Mouse (Mus musculus) MEL (cell line): ENCODE data around the gene Sphkap. TPM values are rescaled to one million over a fixed set of nuclear protein-coding genes. Genes with fewer than 3 reads are reported as not detected.

Experiments used
- DNase-seq: peaks from one replicate; pipeline ENCODE4 v3.0.0; 2011; ENCODE audit warnings: low read depth, low spot score
- H3K27ac ChIP-seq: 2 replicates; pipeline ENCODE4 v1.5.1; 2012; ENCODE audit warnings: low read depth, mild to moderate bottlenecking, control low read depth, low read length, moderate library complexity; ENCODE audit not compliant: control insufficient read depth
- H3K27me3 ChIP-seq, 2 experiments: fragments of 150-350 bp in 1 of 2; sonication (generic) in 1 of 2; 2 replicates each; pipeline ENCODE4 v1.6.1; 2012; ENCODE audit warnings: low read length in 2 of 2, mild to moderate bottlenecking in 2 of 2, improper control_type of control experiment in 1 of 2, moderate library complexity in 1 of 2; ENCODE audit not compliant: insufficient read depth in 2 of 2, control insufficient read depth in 1 of 2
- H3K36me3 ChIP-seq, 2 experiments: 2 replicates each; pipeline ENCODE4 v1.6.1; 2012 to 2014; ENCODE audit warnings: low read length in 2 of 2, improper control_type of control experiment in 1 of 2, inconsistent platforms in 1 of 2, mild to moderate bottlenecking in 1 of 2; ENCODE audit not compliant: insufficient read depth in 2 of 2, control insufficient read depth in 1 of 2
- H3K4me1 ChIP-seq, 2 experiments: fragments of 150-350 bp in 1 of 2; sonication (generic) in 1 of 2; 2 replicates each; pipeline ENCODE4 v1.6.1; 2012; ENCODE audit warnings: low read length in 2 of 2, improper control_type of control experiment in 1 of 2, mild to moderate bottlenecking in 1 of 2; ENCODE audit not compliant: insufficient read depth in 2 of 2, control insufficient read depth in 1 of 2
- H3K4me3 ChIP-seq, 2 experiments: fragments of 150-350 bp in 1 of 2; sonication (generic) in 1 of 2; 2 replicates each; pipeline ENCODE4 v1.5.1; 2012; ENCODE audit warnings: low read depth in 2 of 2, low read length in 2 of 2, mild to moderate bottlenecking in 2 of 2, moderate library complexity in 2 of 2, control low read depth in 1 of 2, improper control_type of control experiment in 1 of 2; ENCODE audit not compliant: control insufficient read depth in 1 of 2, insufficient read depth in 1 of 2
- H3K79me2 ChIP-seq: 2 replicates; pipeline ENCODE4 v1.6.1; 2012; ENCODE audit warnings: mild to moderate bottlenecking, low read length, moderate library complexity; ENCODE audit not compliant: control insufficient read depth, poor library complexity, insufficient read depth
- H3K9ac ChIP-seq: 2 replicates; pipeline ENCODE4 v1.6.1; 2012; ENCODE audit warnings: low read depth, mild to moderate bottlenecking, control low read depth, low read length, moderate library complexity; ENCODE audit not compliant: control insufficient read depth, poor library complexity, severe bottlenecking
- H3K9me3 ChIP-seq: fragments of 150-350 bp; sonication (generic); replicated peaks from 2 replicates; pipeline ENCODE4 v1.6.1; 2012; ENCODE audit warnings: mild to moderate bottlenecking, low read length, improper control_type of control experiment, moderate library complexity; ENCODE audit not compliant: insufficient read depth
- CHD1 ChIP-seq: IDR thresholded peaks from 2 replicates; pipeline ENCODE4 v1.6.1; 2012; ENCODE audit warnings: low read depth, mild to moderate bottlenecking, inconsistent platforms, low read length, improper control_type of control experiment
- E2F4 ChIP-seq: IDR thresholded peaks from 2 replicates; pipeline ENCODE4 v1.6.1; 2011; ENCODE audit warnings: low read depth, low read length, improper control_type of control experiment, borderline replicate concordance
- JUND ChIP-seq: IDR thresholded peaks from 2 replicates; pipeline ENCODE4 v1.6.1; 2011; ENCODE audit warnings: low read depth, mild to moderate bottlenecking, improper control_type of control experiment, low read length
- KAT2A ChIP-seq: conservative IDR thresholded peaks from 2 replicates; pipeline ENCODE4 v1.6.1; 2012; ENCODE audit warnings: low read depth, low read length, improper control_type of control experiment, inconsistent platforms
- MAZ ChIP-seq: IDR thresholded peaks from 2 replicates; pipeline ENCODE4 v1.6.1; 2012; ENCODE audit warnings: low read depth, mild to moderate bottlenecking, inconsistent platforms, low read length, improper control_type of control experiment
- MEF2A ChIP-seq: IDR thresholded peaks from 2 replicates; pipeline ENCODE4 v1.6.1; 2014; ENCODE audit warnings: low read depth, mild to moderate bottlenecking, inconsistent platforms, low read length, improper control_type of control experiment; ENCODE audit not compliant: poor library complexity, insufficient replicate concordance, severe bottlenecking; ENCODE audit errors: extremely low read depth
- POLR2A ChIP-seq, 2 experiments: IDR thresholded peaks; 2 replicates each; pipeline ENCODE4 v1.6.1; 2011 to 2012; ENCODE audit warnings: low read length in 2 of 2, mild to moderate bottlenecking in 2 of 2, control low read depth in 1 of 2, improper control_type of control experiment in 1 of 2, low read depth in 1 of 2, moderate library complexity in 1 of 2; ENCODE audit not compliant: control insufficient read depth in 1 of 2, insufficient read depth in 1 of 2, poor library complexity in 1 of 2
- SMC3 ChIP-seq: IDR thresholded peaks from 2 replicates; pipeline ENCODE4 v1.6.1; 2011; ENCODE audit warnings: low read depth, low read length, improper control_type of control experiment
- TAL1 ChIP-seq: IDR thresholded peaks from 2 replicates; pipeline ENCODE4 v1.6.1; 2012; ENCODE audit warnings: mild to moderate bottlenecking, inconsistent platforms, low read length, moderate library complexity, mixed read lengths
- USF2 ChIP-seq, 2 experiments: IDR thresholded peaks; 2 replicates each; pipeline ENCODE4 v1.6.1; 2011 to 2012; ENCODE audit warnings: improper control_type of control experiment in 2 of 2, low read length in 2 of 2, borderline replicate concordance in 1 of 2, inconsistent platforms in 1 of 2, low read depth in 1 of 2, mild to moderate bottlenecking in 1 of 2; ENCODE audit not compliant: insufficient read depth in 1 of 2
- ZKSCAN1 ChIP-seq: IDR thresholded peaks from 2 replicates; pipeline ENCODE4 v1.6.1; 2012; ENCODE audit warnings: low read depth, mild to moderate bottlenecking, inconsistent platforms, low read length, improper control_type of control experiment, moderate library complexity
- polyA plus RNA-seq, 2 experiments: library from polyadenylated mRNA; stranded (reverse) in 1 of 2; unstranded in 1 of 2; fragments of >175 nt in 1 of 2; fragments of >200 nt in 1 of 2; gene quantifications; 2 replicates each; pipeline versions ENCODE4 v1.2.1 to v1.2.4; 2012; ENCODE audit warnings: low replicate concordance in 2 of 2, low read depth in 1 of 2; ENCODE audit not compliant: insufficient read length in 2 of 2, insufficient read depth in 1 of 2, missing spikeins in 1 of 2
- total RNA-seq: library from RNA; depleted of rRNA; stranded (reverse); fragments of 300-350 nt; gene quantifications from 2 replicates; pipeline ENCODE4 v1.2.3, GENCODE M21; 2012; rRNA removed

The Sphkap gene
- total and polyA plus RNA-seq, 3 experiments, result not detected

- H3K27me3 ChIP-seq, result no peaks in the 10 kb centered on the region
- no peaks in the 10 kb centered on the region for H3K79me2 ChIP-seq
- no peak overlapping the region for H3K4me3 ChIP-seq
- TF ChIP-seq JUND (no peak), ZKSCAN1 (no peak), SMC3 (no peak), CHD1 (no peak), MEF2A (no peak), POLR2A (IDR thresholded peaks at IDR 0.05; ENCODE audit: control insufficient read depth in 1 of 2, insufficient read depth in 1 of 2, low read depth in 1 of 2, low read length in 2 of 2, poor library complexity in 1 of 2) (no peak), USF2 (IDR thresholded peaks at IDR 0.05; ENCODE audit: borderline replicate concordance in 1 of 2, insufficient read depth in 1 of 2, low read depth in 1 of 2, low read length in 2 of 2) (no peak), MAZ (no peak), TAL1 (no peak), E2F4 (no peak), KAT2A (no peak)
- no peaks in the 10 kb centered on the region for H3K9me3 ChIP-seq
- no peaks in the 10 kb centered on the region for H3K4me1 ChIP-seq
- DNase-seq, result no peak
- no peaks in the 10 kb centered on the region for H3K36me3 ChIP-seq
- H3K27ac ChIP-seq, result no peak overlapping the region
- H3K9ac ChIP-seq, result no peak overlapping the region
These were observed 198.0 kb downstream of the Sphkap start for GRCm38 (mm10) chr1:83209981-83210380.

Other genes starting within 250 kb of the Sphkap start
- not detected in 2 replicates for gene Daw1, start 248.4 kb downstream of the Sphkap start, total RNA-seq
- not detected for gene Daw1, start 248.4 kb downstream of the Sphkap start, polyA plus RNA-seq